Mouse (Mus musculus) MEL (cell line): ENCODE measurements around the gene Parp11.
A peak's percentile ranks its signal among the peaks of the same experiment; 100 is the strongest.

Source experiments
- CTCF ChIP-seq, 3 experiments: IDR thresholded peaks in 2 of 3; conservative IDR thresholded peaks in 1 of 3; 2 replicates each; pipeline ENCODE4 v1.5.1; 2011 to 2012; ENCODE audit warnings: low read length in 3 of 3, low read depth in 2 of 3, mild to moderate bottlenecking in 2 of 3, improper control_type of control experiment in 1 of 3, inconsistent platforms in 1 of 3, mixed read lengths in 1 of 3, moderate library complexity in 1 of 3; ENCODE audit not compliant: control insufficient read depth in 1 of 3, insufficient read depth in 1 of 3, poor library complexity in 1 of 3, severe bottlenecking in 1 of 3
- GATA1 ChIP-seq: IDR thresholded peaks from 2 replicates; pipeline ENCODE4 v1.6.1; 2011; ENCODE audit warnings: low read depth, low read length, improper control_type of control experiment
- MAX ChIP-seq: IDR thresholded peaks from 2 replicates; pipeline ENCODE4 v1.6.1; 2011; ENCODE audit warnings: low read length, improper control_type of control experiment
- SIN3A ChIP-seq: IDR thresholded peaks from 2 replicates; pipeline ENCODE4 v1.6.1; 2012; ENCODE audit warnings: low read length, improper control_type of control experiment, inconsistent platforms

DNA sequence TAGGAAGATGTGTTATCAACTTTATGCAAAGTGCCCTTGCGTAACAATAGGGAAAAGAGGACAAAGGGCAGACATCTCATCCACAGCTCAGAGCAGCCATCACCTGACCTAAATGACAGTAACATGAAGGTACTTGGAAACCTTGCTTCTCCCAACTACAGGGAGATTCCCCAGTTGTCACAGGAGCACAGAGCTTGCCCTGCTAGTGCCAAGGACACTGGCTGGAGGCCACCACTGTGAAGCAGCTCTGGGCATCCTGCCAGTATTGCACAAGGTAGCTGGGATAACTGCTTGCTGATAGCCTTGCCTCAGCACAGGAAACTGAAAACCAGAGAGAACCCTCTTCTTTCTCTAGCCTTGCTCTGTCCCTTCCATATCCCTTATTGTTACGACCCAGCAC, 82.8 kb downstream of the Parp11 start:
- TF ChIP-seq CTCF (IDR thresholded peaks at IDR 0.05 in 2 of 3, conservative IDR thresholded peaks at IDR 0.05 in 1 of 3; ENCODE audit: control insufficient read depth in 1 of 3, insufficient read depth in 1 of 3, low read depth in 2 of 3, low read length in 3 of 3, poor library complexity in 1 of 3, severe bottlenecking in 1 of 3) (no peak), MAX (peak; percentile 64; the same call in 1 of the 2 replicates), GATA1 (peak; percentile 42; the same call in 1 of the 2 replicates), SIN3A (peak; percentile 57)
